Mouse (Mus musculus) heart, adult 18-20 months (tissue): ENCODE data around the gene Il4i1. TPM values are rescaled to one million over a fixed set of nuclear protein-coding genes. Genes with fewer than 3 reads are reported as not detected.

Experiments used
- microRNA-seq, 2 experiments: library from miRNA; unstranded; fragments of <30 nt; microRNA quantifications; one replicate each; pipeline ENCODE4 v1.2.0; 2022
- total RNA-seq, 2 experiments: library from RNA; stranded (reverse); gene quantifications; 2 replicates each; pipeline ENCODE4 v1.2.3; 2021

Il4i1 gene
- total RNA-seq, 2 experiments from 2014 or later: 0.62 to 4.8 TPM

Small RNAs within 50 kb of the gene (microRNA-seq; reads per million reads assigned to microRNA genes)
- 0 reads per million in 2 experiments for gene Mir707

Other genes starting within 250 kb of the Il4i1 start
- 1 to 10 TPM in 1 of 2 experiments, under 1 TPM in 1; 0.82 to 4.4 TPM for gene Napsa, start 244.0 kb upstream of the Il4i1 start, total RNA-seq
- 1 to 10 TPM; 2.4 to 2.6 TPM for gene Kcnc3, start 225.7 kb upstream of the Il4i1 start, total RNA-seq
- 10 to 100 TPM; 86.9 to 95.7 TPM for gene Myh14, start 145.5 kb upstream of the Il4i1 start, total RNA-seq
- gene Izumo2, start 107.6 kb upstream of the Il4i1 start, total RNA-seq: not detected
- gene Vrk3, start 68.0 kb upstream of the Il4i1 start, total RNA-seq: 10 to 100 TPM; 23.9 to 30.9 TPM
- gene Zfp473, start 65.3 kb upstream of the Il4i1 start, total RNA-seq: not detected
- 10 to 100 TPM; 25.4 to 26.0 TPM for gene Nup62, start 299 bp upstream of the Il4i1 start, total RNA-seq
- 10 to 100 TPM; 60.2 to 62.7 TPM for gene Atf5, start 271 bp downstream of the Il4i1 start, total RNA-seq
- 10 to 100 TPM; 65.1 to 67.1 TPM for gene Akt1s1, start 32.6 kb downstream of the Il4i1 start, total RNA-seq
- gene Tbc1d17, start 32.7 kb downstream of the Il4i1 start, total RNA-seq: 10 to 100 TPM; 36.7 to 57.6 TPM
- 10 to 100 TPM; 16.5 to 19.4 TPM for gene Pnkp, start 40.8 kb downstream of the Il4i1 start, total RNA-seq
- 100 to 1,000 TPM; 173 to 184 TPM for gene Ptov1, start 53.4 kb downstream of the Il4i1 start, total RNA-seq
- 10 to 100 TPM; 75.9 to 79.8 TPM for gene Med25, start 76.3 kb downstream of the Il4i1 start, total RNA-seq
- 10 to 100 TPM; 15.4 to 16.8 TPM for gene Fuz, start 79.7 kb downstream of the Il4i1 start, total RNA-seq
- 10 to 100 TPM; 59.2 to 67.9 TPM for gene Ap2a1, start 113.1 kb downstream of the Il4i1 start, total RNA-seq
- gene Tsks, start 126.8 kb downstream of the Il4i1 start, total RNA-seq: not detected
- gene Cpt1c, start 158.5 kb downstream of the Il4i1 start, total RNA-seq: 1 to 10 TPM; 1.8 to 2.0 TPM
- gene Prmt1, start 170.2 kb downstream of the Il4i1 start, total RNA-seq: 100 to 1,000 TPM in 1 of 2 experiments, 10 to 100 TPM in 1; 90.3 to 110 TPM
- gene Irf3, start 181.3 kb downstream of the Il4i1 start, total RNA-seq: 10 to 100 TPM; 21.3 to 29.5 TPM
- 1 to 10 TPM; 8.1 to 9.7 TPM for gene Bcl2l12, start 182.3 kb downstream of the Il4i1 start, total RNA-seq
- 10 to 100 TPM; 45.1 to 46.0 TPM for gene Scaf1, start 200.0 kb downstream of the Il4i1 start, total RNA-seq
- gene Rras, start 201.6 kb downstream of the Il4i1 start, total RNA-seq: 10 to 100 TPM; 43.9 to 47.7 TPM
- 10 to 100 TPM; 21.5 to 21.9 TPM for gene Prr12, start 236.5 kb downstream of the Il4i1 start, total RNA-seq
- gene Nosip, start 246.0 kb downstream of the Il4i1 start, total RNA-seq: 10 to 100 TPM; 29.6 to 35.2 TPM
- gene Prrg2, start 246.3 kb downstream of the Il4i1 start, total RNA-seq: 1 to 10 TPM; 7.8 TPM